In genomic region chr13:41427046-41427445, GRCm38 (mm10) we compare ENCODE assay signal across 27 mouse cellular contexts.
DNase-seq lines count a peak whose midpoint lies in the region; TF ChIP-seq lines count a peak whose summit lies in the region.
"Had no signal": no experiment of that assay in that cellular context is flagged by ENCODE, and none has a peak within 500 bp of the region (broad histone marks: within the 10 kb centered on the region; RNA-seq: fewer than 3 reads in every experiment).

No protein-coding gene starts in this region.

- WGBS in spleen, adult 2 months = 43% methylated on average over 3 of the region's 3 CpGs
- 78% methylated on average over 3 of the region's 3 CpGs for WGBS in bone marrow, adult 2 months

- peaks cover 25% of the 10 kb centered on the region for H3K36me3 ChIP-seq in spleen, adult 2 months (ENCODE audit: control insufficient read depth, insufficient read depth, low read length)
- H3K36me3 ChIP-seq: embryonic facial prominence, embryonic 10.5 days; embryonic facial prominence, embryonic 13.5 days; forebrain, embryonic 12.5 days; forebrain, embryonic 15.5 days; heart, embryonic 10.5 days; heart, embryonic 13.5 days had no signal

- peak in 1 of 2 experiments; percentile 41 for DNase-seq in spleen, adult 2 months (ENCODE audit: low read depth in 1 of 2, low spot score in 2 of 2)
- no peak for DNase-seq in spleen, adult 12 weeks (ENCODE audit: low spot score)
- peak; percentile 27 to 33 for DNase-seq in B cell, adult 2 months
- DNase-seq in lung, postnatal 25 days (ENCODE audit: low spot score) = no peak
- no peak for DNase-seq in frontal cortex, postnatal 36 days (ENCODE audit: low spot score in 2 of 2)
- DNase-seq: adrenal gland, adult 2 months; adrenal gland, postnatal 14 days; cerebellum, adult 11-12 months; cerebellum, adult 8-10 months; cerebellum, postnatal 10 days; cerebellum, postnatal 36 days; embryo, embryonic 11 days; gastrocnemius, postnatal 10 days; gastrocnemius, postnatal 36 days; heart, adult 2 months; heart, postnatal 14 days; heart, postnatal 4 days had no signal

- peak overlapping the region; percentile 39; the same call in 1 of the 2 replicates for H3K27ac ChIP-seq in spleen, adult 2 months (ENCODE audit: insufficient read depth, low read length)
- peak overlapping the region; percentile 59; the same call in 1 of the 2 replicates for H3K27ac ChIP-seq in bone marrow, adult 2 months (ENCODE audit: control insufficient read depth, insufficient read depth, low read depth, low read length, poor library complexity)
- H3K27ac ChIP-seq: embryonic facial prominence, embryonic 10.5 days; embryonic facial prominence, embryonic 13.5 days; forebrain, embryonic 12.5 days; forebrain, embryonic 15.5 days; heart, adult 2 months; heart, embryonic 10.5 days; heart, embryonic 13.5 days; hindbrain, embryonic 14.5 days; hindbrain, postnatal 0 days had no signal

- no peak overlapping the region for H3K4me3 ChIP-seq in spleen, adult 2 months (ENCODE audit: extremely low read depth, insufficient read depth, insufficient read length)
- H3K4me3 ChIP-seq in bone marrow, adult 2 months (replicated peaks; ENCODE audit: control insufficient read depth, low read depth, low read length) = no peak overlapping the region
- H3K4me3 ChIP-seq: embryonic facial prominence, embryonic 10.5 days; embryonic facial prominence, embryonic 13.5 days; erythroblast, embryonic 14.5 days; forebrain, embryonic 12.5 days; forebrain, embryonic 15.5 days; heart, adult 2 months; heart, embryonic 10.5 days; heart, embryonic 13.5 days had no signal

- TF ChIP-seq CTCF in spleen, adult 2 months (IDR thresholded peaks at IDR 0.05; ENCODE audit: extremely low read depth, insufficient read depth, insufficient read length, insufficient replicate concordance) = no peak
- TF ChIP-seq CTCF in bone marrow, adult 2 months (IDR thresholded peaks at IDR 0.05; ENCODE audit: control insufficient read depth, insufficient read depth, low read length) = no peak

- no peaks in the 10 kb centered on the region for H3K27me3 ChIP-seq in spleen, adult 2 months (ENCODE audit: control insufficient read depth, insufficient read depth, low read length)
- H3K27me3 ChIP-seq: embryonic facial prominence, embryonic 13.5 days; forebrain, embryonic 12.5 days; forebrain, embryonic 15.5 days had no signal

- peaks cover 10% of the 10 kb centered on the region; the same call in 1 of the 2 replicates for H3K4me1 ChIP-seq in spleen, adult 2 months (ENCODE audit: control insufficient read depth, insufficient read depth, insufficient read length)
- peaks cover 4% of the 10 kb centered on the region; the same call in 1 of the 2 replicates for H3K4me1 ChIP-seq in bone marrow, adult 2 months (ENCODE audit: control insufficient read depth, insufficient read depth, low read length)
- H3K4me1 ChIP-seq: embryonic facial prominence, embryonic 10.5 days; embryonic facial prominence, embryonic 13.5 days; forebrain, embryonic 12.5 days; forebrain, embryonic 15.5 days had no signal

- no peak for TF ChIP-seq POLR2A in spleen, adult 2 months (IDR thresholded peaks at IDR 0.05; ENCODE audit: low read depth, low read length)
- TF ChIP-seq POLR2A in bone marrow, adult 2 months (IDR thresholded peaks at IDR 0.05; ENCODE audit: borderline replicate concordance, control insufficient read depth, low read depth, low read length) = no peak

Comparison
In these comparisons a context has a peak if more than half of its experiments do, and no peak if none do; other contexts are left out.
1. DNase-seq: peak in B cell, adult 2 months (2 of 2); none in spleen, adult 12 weeks (single experiment), lung, postnatal 25 days (single experiment) and frontal cortex, postnatal 36 days (0 of 2).